Mouse (Mus musculus) lung, embryonic 16.5 days (tissue): ENCODE data around the gene Gfpt1. TPM values are rescaled to one million over a fixed set of nuclear protein-coding genes. Genes with fewer than 3 reads are reported as not detected.

ENCODE experiments used
- ATAC-seq: fragments of 200-750 bp; cut with Nextera tagmentation; 2 replicates; pipeline ENCODE4 v1.8.0; 2017; ENCODE audit warnings: low read depth, mild to moderate bottlenecking, moderate library complexity
- H3K27ac ChIP-seq: fragments of 300-500 bp; sonication (generic); 2 replicates; pipeline ENCODE4 v1.5.1; 2014; ENCODE audit warnings: mild to moderate bottlenecking, control low read depth, low read length
- H3K27me3 ChIP-seq: fragments of 300-500 bp; sonication (generic); 2 replicates; pipeline ENCODE4 v1.6.1; 2014; ENCODE audit warnings: low read depth, low read length, mixed read lengths; ENCODE audit not compliant: control insufficient read depth, insufficient read depth
- H3K36me3 ChIP-seq: fragments of 300-500 bp; sonication (generic); 2 replicates; pipeline ENCODE4 v1.6.1; 2014; ENCODE audit warnings: low read length; ENCODE audit not compliant: control insufficient read depth, insufficient read depth
- H3K4me1 ChIP-seq: fragments of 300-500 bp; sonication (generic); replicated peaks from 2 replicates; pipeline ENCODE4 v1.6.1; 2014; ENCODE audit warnings: low read length, mixed read lengths; ENCODE audit not compliant: control insufficient read depth, insufficient read depth
- H3K4me2 ChIP-seq: fragments of 300-500 bp; sonication (generic); 2 replicates; pipeline ENCODE4 v1.6.1; 2014; ENCODE audit warnings: low read depth, low read length, control low read depth
- H3K4me3 ChIP-seq: fragments of 300-500 bp; sonication (generic); 2 replicates; pipeline ENCODE4 v1.5.1; 2014; ENCODE audit warnings: mild to moderate bottlenecking, low read length, control low read depth
- H3K9ac ChIP-seq: fragments of 300-500 bp; sonication (generic); 2 replicates; pipeline ENCODE4 v1.6.1; 2014; ENCODE audit warnings: low read length, control low read depth
- H3K9me3 ChIP-seq: fragments of 300-500 bp; sonication (generic); 2 replicates; pipeline ENCODE4 v1.6.1; 2016; ENCODE audit warnings: low read length; ENCODE audit not compliant: control insufficient read depth
- WGBS: fragments of 180-500 bp; shearing (Covaris S2); extraction: QIAGEN DNeasy Blood & Tissue Kit; methylation state at CpG from one replicate; pipeline ENCODE4 v1.1.7; 2014; 5-methylcytosine and 5-hydroxymethylcytosine counted together
- polyA plus RNA-seq: library from polyadenylated mRNA; unstranded; fragments of >200 nt; fragmentation: Nextera tagmentation; extraction: Ambion mirVana; gene quantifications from 2 replicates; pipeline ENCODE4 v1.2.1, GENCODE M21; 2015

The Gfpt1 gene
- polyA plus RNA-seq, 1 experiment from 2014 or later = 24.5 TPM

GRCm38 (mm10) chr6:87131078-87131477, 88.4 kb downstream of the Gfpt1 start:
- H3K27me3 ChIP-seq = no peaks in the 10 kb centered on the region
- peaks cover 2% of the 10 kb centered on the region; the same call in 1 of the 2 replicates for H3K9me3 ChIP-seq
- H3K36me3 ChIP-seq = peaks cover 8% of the 10 kb centered on the region
- peaks cover 17% of the 10 kb centered on the region for H3K4me1 ChIP-seq
- no peak for ATAC-seq
- H3K4me3 ChIP-seq = no peak overlapping the region
- H3K4me2 ChIP-seq = no peak overlapping the region
- H3K9ac ChIP-seq = no peak overlapping the region
- WGBS = 56% methylated on average over 1 of the region's 1 CpGs
- H3K27ac ChIP-seq = no peak overlapping the region

GRCm38 (mm10) chr6:87133520-87133919, 90.9 kb downstream of the Gfpt1 start:
- ATAC-seq = no peak
- Histone ChIP-seq H3K9ac (no peak overlapping the region), H3K4me1 (no peaks in the 10 kb centered on the region), H3K36me3 (peaks cover 14% of the 10 kb centered on the region), H3K27ac (no peak overlapping the region), H3K27me3 (no peaks in the 10 kb centered on the region), H3K4me3 (no peak overlapping the region), H3K4me2 (no peak overlapping the region), H3K9me3 (peaks cover 2% of the 10 kb centered on the region; the same call in 1 of the 2 replicates)
- 66% methylated on average over 3 of the region's 3 CpGs for WGBS

GRCm38 (mm10) chr6:87133966-87134546, 91.4 kb downstream of the Gfpt1 start:
- H3K4me3 ChIP-seq = no peak overlapping the region
- H3K9me3 ChIP-seq = peaks cover 2% of the 10 kb centered on the region; the same call in 1 of the 2 replicates
- H3K27ac ChIP-seq = no peak overlapping the region
- H3K4me2 ChIP-seq = no peak overlapping the region
- H3K4me1 ChIP-seq = no peaks in the 10 kb centered on the region
- WGBS = 74% methylated on average over 12 of the region's 12 CpGs
- peaks cover 14% of the 10 kb centered on the region for H3K36me3 ChIP-seq
- H3K27me3 ChIP-seq = no peaks in the 10 kb centered on the region
- ATAC-seq = no peak
- H3K9ac ChIP-seq = no peak overlapping the region

GRCm38 (mm10) chr6:87138479-87138878, 95.8 kb downstream of the Gfpt1 start:
- ATAC-seq = no peak
- Histone ChIP-seq H3K4me3 (no peak overlapping the region), H3K9me3 (no peaks in the 10 kb centered on the region)

GRCm38 (mm10) chr6:87139796-87140553, 97.3 kb downstream of the Gfpt1 start:
- no peak overlapping the region for H3K4me2 ChIP-seq
- H3K36me3 ChIP-seq = peaks cover 12% of the 10 kb centered on the region
- no peaks in the 10 kb centered on the region for H3K27me3 ChIP-seq
- no peak overlapping the region for H3K27ac ChIP-seq
- no peak overlapping the region for H3K9ac ChIP-seq
- ATAC-seq = no peak
- 52% methylated on average over 12 of the region's 12 CpGs for WGBS
- H3K4me1 ChIP-seq = peaks cover 27% of the 10 kb centered on the region
- no peak overlapping the region for H3K4me3 ChIP-seq
- no peaks in the 10 kb centered on the region for H3K9me3 ChIP-seq

More at GRCm38 (mm10) chr6:87138479-87138878, 95.8 kb downstream of the Gfpt1 start:
- peaks cover 22% of the 10 kb centered on the region for H3K4me1 ChIP-seq
- WGBS = 70% methylated on average over 5 of the region's 5 CpGs
- no peak overlapping the region for H3K4me2 ChIP-seq
- no peak overlapping the region for H3K27ac ChIP-seq
- H3K27me3 ChIP-seq = no peaks in the 10 kb centered on the region
- no peak overlapping the region for H3K9ac ChIP-seq
- H3K36me3 ChIP-seq = peaks cover 14% of the 10 kb centered on the region

Other genes starting within 250 kb of the Gfpt1 start
- gene Anxa4, start 249.3 kb upstream of the Gfpt1 start, polyA plus RNA-seq = 149 and 154 TPM in 2 replicates
- 11.6 and 12.4 TPM in 2 replicates for gene Aak1, start 193.3 kb upstream of the Gfpt1 start, polyA plus RNA-seq
- 81.0 and 92.1 TPM in 2 replicates for gene Nfu1, start 33.6 kb upstream of the Gfpt1 start, polyA plus RNA-seq
- gene D6Ertd527e, start 61.9 kb downstream of the Gfpt1 start, polyA plus RNA-seq = 0.28 and 0.38 TPM in 2 replicates